Comparison of ENCODE assay signal across 10 mouse cellular contexts in the genomic region with DNA sequence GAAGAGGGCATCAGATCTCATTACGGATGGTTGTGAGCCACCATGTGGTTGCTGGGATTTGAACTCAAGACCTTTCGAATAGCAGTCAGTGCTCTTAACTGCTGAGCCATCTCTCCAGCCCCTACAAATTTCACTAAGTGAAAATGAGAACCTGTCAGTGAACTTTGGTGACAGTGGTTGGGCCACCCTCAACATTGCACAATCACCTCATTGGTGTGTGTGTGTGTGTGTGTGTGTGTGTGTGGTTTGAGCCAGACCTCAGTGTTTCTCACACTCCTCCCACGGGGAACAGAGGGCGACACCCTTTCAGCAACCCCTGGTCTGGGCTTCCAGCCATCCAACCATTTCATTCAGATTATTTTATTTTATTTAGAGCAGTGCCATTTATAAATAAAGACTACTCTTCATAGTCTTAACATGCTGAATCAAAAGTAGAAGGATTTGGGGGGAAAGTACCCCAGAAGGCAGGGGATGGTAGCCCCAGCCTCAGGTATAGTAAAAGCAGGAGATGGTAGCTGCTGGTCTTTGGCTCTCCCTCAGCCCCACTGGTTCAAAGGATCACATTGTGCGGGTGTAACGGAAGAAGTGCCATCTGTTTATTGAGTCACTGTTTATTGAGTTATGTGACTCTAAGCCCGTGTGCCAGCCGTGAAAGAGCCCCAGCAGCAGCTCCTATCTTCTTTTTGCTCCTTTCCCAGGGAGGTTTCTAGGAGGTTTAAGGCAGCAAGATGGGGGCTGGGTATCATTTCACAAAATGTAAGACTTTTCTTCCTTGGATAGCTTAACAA. TPM values are rescaled to one million over a fixed set of nuclear protein-coding genes. Genes with fewer than 3 reads are reported as not detected.
DNase-seq lines count a peak whose midpoint lies in the region; ATAC-seq lines count a peak whose summit lies in the region.
"Had no signal": no experiment of that assay in that cellular context is flagged by ENCODE, and none has a peak within 500 bp of the region (broad histone marks: within the 10 kb centered on the region; RNA-seq: fewer than 3 reads in every experiment).

No protein-coding gene starts in this region.

- ATAC-seq in granulocyte monocyte progenitor cell, adult 5-6 weeks (replicated peaks; ENCODE audit: poor library complexity, severe bottlenecking): peak; percentile 94
- ATAC-seq in megakaryocyte progenitor cell, adult 5-6 weeks (replicated peaks; ENCODE audit: poor library complexity): peak; percentile 94
- no peak for ATAC-seq in erythroblast, adult 5-6 weeks (replicated peaks; ENCODE audit: low FRiP score, poor library complexity, severe bottlenecking)

- intact Hi-C loops in left cerebral cortex, postnatal 4 days (cut with DNase I): no loop called here
- intact Hi-C loops in left cerebral cortex, postnatal 25 days (cut with DNase I): no loop called here

- DNase-seq in cerebellum, adult 18-20 months: peak; percentile 51 to 65
- DNase-seq in cerebellum, postnatal 4 days (ENCODE audit: low spot score in 2 of 2): no peak
- DNase-seq in left cerebral cortex, postnatal 4 days: peak; percentile 22
- DNase-seq in left cerebral cortex, postnatal 25 days (ENCODE audit: low spot score in 2 of 2): no peak
- DNase-seq in thymus, postnatal 10 days (ENCODE audit: low spot score in 2 of 2): no peak
- DNase-seq: adrenal gland, postnatal 25 days; thymus, postnatal 25 days had no signal

RNA-seq across cellular contexts. Expression of a gene that starts 2.5 kb away (rescaled TPM):
- not detected for total RNA-seq in left cerebral cortex, postnatal 4 days (2021)
- not detected for total RNA-seq in left cerebral cortex, postnatal 25 days (2021)
- total RNA-seq in granulocyte monocyte progenitor cell, adult 5-6 weeks (2014; fragmentation: Nextera tagmentation): not detected in 2 replicates
- not detected in 2 replicates for total RNA-seq in granulocyte monocyte progenitor cell, adult 5-6 weeks (2017)
- total RNA-seq in megakaryocyte progenitor cell, adult 5-6 weeks (2015): not detected in 2 replicates
- total RNA-seq in megakaryocyte progenitor cell, adult 5-6 weeks (2017): not detected in 2 replicates
- not detected in 2 replicates for total RNA-seq in erythroblast, adult 5-6 weeks (2015; ENCODE audit: low replicate concordance)
- not detected in 2 replicates for total RNA-seq in erythroblast, adult 5-6 weeks (2017; ENCODE audit: low replicate concordance)
- total RNA-seq: adrenal gland, postnatal 25 days had no signal

RNA-seq across cellular contexts. Expression of a gene that starts 22.3 kb away (rescaled TPM):
- total RNA-seq in left cerebral cortex, postnatal 4 days (2021): 1 to 10 TPM; 7.8 to 9.0 TPM
- total RNA-seq in left cerebral cortex, postnatal 25 days (2021): 10 to 100 TPM; 13.8 to 13.9 TPM
- total RNA-seq in granulocyte monocyte progenitor cell, adult 5-6 weeks (2014; fragmentation: Nextera tagmentation): 18.9 and 24.6 TPM in 2 replicates
- total RNA-seq in granulocyte monocyte progenitor cell, adult 5-6 weeks (2017): 24.6 and 26.6 TPM in 2 replicates
- 30.4 and 34.9 TPM in 2 replicates for total RNA-seq in megakaryocyte progenitor cell, adult 5-6 weeks (2015)
- total RNA-seq in megakaryocyte progenitor cell, adult 5-6 weeks (2017): 25.4 and 30.7 TPM in 2 replicates
- 11.9 and 17.3 TPM in 2 replicates for total RNA-seq in erythroblast, adult 5-6 weeks (2015; ENCODE audit: low replicate concordance)
- 13.6 and 20.6 TPM in 2 replicates for total RNA-seq in erythroblast, adult 5-6 weeks (2017; ENCODE audit: low replicate concordance)

RNA-seq across cellular contexts. Expression of a gene that starts 27.6 kb away (rescaled TPM):
- total RNA-seq in left cerebral cortex, postnatal 4 days (2021): 10 to 100 TPM; 12.3 to 14.8 TPM
- total RNA-seq in left cerebral cortex, postnatal 25 days (2021): 10 to 100 TPM; 10.2 to 13.3 TPM
- 8.7 and 13.5 TPM in 2 replicates for total RNA-seq in granulocyte monocyte progenitor cell, adult 5-6 weeks (2014; fragmentation: Nextera tagmentation)
- 9.8 and 12.9 TPM in 2 replicates for total RNA-seq in granulocyte monocyte progenitor cell, adult 5-6 weeks (2017)
- total RNA-seq in megakaryocyte progenitor cell, adult 5-6 weeks (2015): 15.5 and 19.6 TPM in 2 replicates
- total RNA-seq in megakaryocyte progenitor cell, adult 5-6 weeks (2017): 11.1 and 11.9 TPM in 2 replicates
- total RNA-seq in erythroblast, adult 5-6 weeks (2015; ENCODE audit: low replicate concordance): 6.5 and 16.7 TPM in 2 replicates
- total RNA-seq in erythroblast, adult 5-6 weeks (2017; ENCODE audit: low replicate concordance): 3.9 and 5.9 TPM in 2 replicates

Comparison
In these comparisons a context has a peak if more than half of its experiments do, and no peak if none do; other contexts are left out.
1. DNase-seq: peak in cerebellum, adult 18-20 months (2 of 2) and left cerebral cortex, postnatal 4 days (single experiment); none in cerebellum, postnatal 4 days (0 of 2), left cerebral cortex, postnatal 25 days (0 of 2) and thymus, postnatal 10 days (0 of 2).